Comparison of ENCODE assay signal across 8 mouse cellular contexts in the genomic region with DNA sequence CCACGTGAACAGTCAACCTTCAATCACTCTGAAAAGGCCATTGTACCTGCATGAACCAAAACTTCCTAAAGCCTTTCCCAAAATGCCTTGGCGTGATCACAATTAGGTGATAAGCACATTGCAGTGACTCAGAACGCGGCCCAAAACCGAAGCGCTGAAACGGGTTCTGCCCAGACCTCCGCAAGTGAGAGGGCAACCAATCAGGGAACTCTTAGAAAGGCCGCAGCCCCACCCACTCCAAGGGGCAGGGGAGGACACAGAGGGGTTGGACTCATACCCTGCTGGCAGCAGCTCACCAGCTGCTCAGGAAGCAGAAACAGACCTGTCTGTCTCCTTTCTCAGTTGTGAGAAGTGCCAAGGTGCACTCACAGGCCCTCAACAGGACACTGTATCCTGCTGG. TPM values are rescaled to one million over a fixed set of nuclear protein-coding genes. Genes with fewer than 3 reads are reported as not detected.
A peak's percentile ranks its signal among the peaks of the same experiment; 100 is the strongest.
DNase-seq lines count a peak whose midpoint lies in the region; ATAC-seq and TF ChIP-seq lines count a peak whose summit lies in the region.

No protein-coding gene starts in this region.

- no peaks in the 10 kb centered on the region for H3K27me3 ChIP-seq in forebrain, embryonic 10.5 days (ENCODE audit: poor library complexity, severe bottlenecking)
- H3K27me3 ChIP-seq in forebrain, postnatal 0 days (ENCODE audit: insufficient read depth, low read length) = no peaks in the 10 kb centered on the region
- H3K27me3 ChIP-seq in intestine, embryonic 16.5 days (replicated peaks; ENCODE audit: control insufficient read depth, insufficient read depth, low read length) = no peaks in the 10 kb centered on the region
- no peaks in the 10 kb centered on the region for H3K27me3 ChIP-seq in liver, postnatal 0 days (ENCODE audit: insufficient read depth, low read length)
- H3K27me3 ChIP-seq in neural tube, embryonic 14.5 days (ENCODE audit: control insufficient read depth, insufficient read depth, low read length) = no peaks in the 10 kb centered on the region

- DNase-seq in forebrain, embryonic 10.5 days (ENCODE audit: extremely low spot score, low spot score) = peak; percentile 47
- DNase-seq in forebrain, postnatal 0 days = no peak
- DNase-seq in cerebellum, postnatal 25 days = peak; percentile 64 to 74
- peak; percentile 98 for DNase-seq in heart, adult 11 months
- DNase-seq in liver, postnatal 0 days = peak; percentile 64
- no peak for DNase-seq in right cerebral cortex, postnatal 36 days (ENCODE audit: low spot score in 2 of 2)

- H3K4me3 ChIP-seq in forebrain, embryonic 10.5 days = peak overlapping the region; percentile 42
- H3K4me3 ChIP-seq in forebrain, postnatal 0 days (ENCODE audit: low read depth, low read length) = no peak overlapping the region
- H3K4me3 ChIP-seq in intestine, embryonic 16.5 days (ENCODE audit: low read length) = no peak overlapping the region
- H3K4me3 ChIP-seq in liver, postnatal 0 days (ENCODE audit: low read depth, low read length) = 0 out of 2 replicates have a peak overlapping the region, but pooled peaks have one; percentile 2
- H3K4me3 ChIP-seq in neural tube, embryonic 14.5 days (ENCODE audit: low read depth, low read length) = no peak overlapping the region

- H3K27ac ChIP-seq in forebrain, embryonic 10.5 days = no peak overlapping the region
- no peak overlapping the region for H3K27ac ChIP-seq in forebrain, postnatal 0 days (ENCODE audit: low read depth, low read length)
- no peak overlapping the region for H3K27ac ChIP-seq in intestine, embryonic 16.5 days (ENCODE audit: low read length)
- no peak overlapping the region for H3K27ac ChIP-seq in liver, postnatal 0 days (ENCODE audit: low read depth)
- no peak overlapping the region for H3K27ac ChIP-seq in neural tube, embryonic 14.5 days (ENCODE audit: low read depth, low read length)

- TF ChIP-seq CTCF in forebrain, postnatal 0 days (IDR thresholded peaks at IDR 0.05; ENCODE audit: low read depth) = no peak
- no peak for TF ChIP-seq CTCF in liver, postnatal 0 days (IDR thresholded peaks at IDR 0.05; ENCODE audit: low read depth)

- TF ChIP-seq EP300 in liver, postnatal 0 days (IDR thresholded peaks at IDR 0.05; ENCODE audit: low read depth) = no peak

- H3K9me3 ChIP-seq in forebrain, embryonic 10.5 days = no peaks in the 10 kb centered on the region
- H3K9me3 ChIP-seq in forebrain, postnatal 0 days (ENCODE audit: low read length) = no peaks in the 10 kb centered on the region
- H3K9me3 ChIP-seq in intestine, embryonic 16.5 days (ENCODE audit: control insufficient read depth, low read length) = no peaks in the 10 kb centered on the region
- no peaks in the 10 kb centered on the region for H3K9me3 ChIP-seq in liver, postnatal 0 days (ENCODE audit: low read length)
- no peaks in the 10 kb centered on the region for H3K9me3 ChIP-seq in neural tube, embryonic 14.5 days (ENCODE audit: control insufficient read depth, low read length)

- peaks cover 26% of the 10 kb centered on the region for H3K4me1 ChIP-seq in forebrain, embryonic 10.5 days
- peaks cover 18% of the 10 kb centered on the region for H3K4me1 ChIP-seq in forebrain, postnatal 0 days (ENCODE audit: insufficient read depth)
- H3K4me1 ChIP-seq in intestine, embryonic 16.5 days (ENCODE audit: control insufficient read depth, insufficient read depth, low read length) = peaks cover 6% of the 10 kb centered on the region; the same call in 1 of the 2 replicates
- no peaks in the 10 kb centered on the region for H3K4me1 ChIP-seq in liver, postnatal 0 days (ENCODE audit: insufficient read depth)
- H3K4me1 ChIP-seq in neural tube, embryonic 14.5 days (ENCODE audit: control insufficient read depth, insufficient read depth, low read length) = peaks cover 13% of the 10 kb centered on the region

- H3K9ac ChIP-seq in forebrain, postnatal 0 days = no peak overlapping the region
- H3K9ac ChIP-seq in intestine, embryonic 16.5 days (ENCODE audit: low read depth, low read length) = no peak overlapping the region
- no peak overlapping the region for H3K9ac ChIP-seq in liver, postnatal 0 days (replicated peaks)
- H3K9ac ChIP-seq in neural tube, embryonic 14.5 days (replicated peaks; ENCODE audit: low read depth, low read length) = no peak overlapping the region

- no peak for ATAC-seq in forebrain, postnatal 0 days
- ATAC-seq in intestine, embryonic 16.5 days = peak; percentile 85
- peak; percentile 86 for ATAC-seq in liver, postnatal 0 days
- peak; percentile 58; the same call in 1 of the 2 replicates for ATAC-seq in neural tube, embryonic 14.5 days (ENCODE audit: low read depth)

- 1% methylated on average over 9 of the region's 9 CpGs for WGBS in forebrain, embryonic 10.5 days
- WGBS in forebrain, postnatal 0 days = 11% methylated on average over 9 of the region's 9 CpGs
- 11% methylated on average over 9 of the region's 9 CpGs for WGBS in intestine, embryonic 16.5 days
- 3% methylated on average over 9 of the region's 9 CpGs for WGBS in liver, postnatal 0 days (ENCODE audit: insufficient replicate concordance)
- WGBS in neural tube, embryonic 14.5 days = 3% methylated on average over 9 of the region's 9 CpGs

- H3K4me2 ChIP-seq in forebrain, postnatal 0 days (ENCODE audit: low read depth) = no peak overlapping the region; the same call in 1 of the 2 replicates
- peak overlapping the region; percentile 40 for H3K4me2 ChIP-seq in intestine, embryonic 16.5 days (ENCODE audit: low read depth, low read length)
- peak overlapping the region; percentile 47 for H3K4me2 ChIP-seq in liver, postnatal 0 days (ENCODE audit: low read depth, low read length)
- H3K4me2 ChIP-seq in neural tube, embryonic 14.5 days (ENCODE audit: low read depth, low read length) = no peak overlapping the region

- H3K36me3 ChIP-seq in forebrain, embryonic 10.5 days (replicated peaks) = no peaks in the 10 kb centered on the region
- H3K36me3 ChIP-seq in forebrain, postnatal 0 days (ENCODE audit: insufficient read depth) = no peaks in the 10 kb centered on the region
- no peaks in the 10 kb centered on the region for H3K36me3 ChIP-seq in intestine, embryonic 16.5 days (ENCODE audit: control insufficient read depth, insufficient read depth, low read length)
- no peaks in the 10 kb centered on the region for H3K36me3 ChIP-seq in liver, postnatal 0 days (replicated peaks; ENCODE audit: insufficient read depth, low read length)
- H3K36me3 ChIP-seq in neural tube, embryonic 14.5 days (ENCODE audit: control insufficient read depth, insufficient read depth, low read length) = no peaks in the 10 kb centered on the region

RNA-seq across cellular contexts. Expression of a gene that starts 13.6 kb away (rescaled TPM):
- polyA plus RNA-seq in forebrain, embryonic 10.5 days (2016; fragmentation: Nextera tagmentation; extraction: Ambion mirVana) = 10.9 and 12.6 TPM in 2 replicates
- total RNA-seq in forebrain, postnatal 0 days (2014; rRNA removed) = 49.2 and 57.2 TPM in 2 replicates
- 29.0 and 36.2 TPM in 2 replicates for polyA plus RNA-seq in forebrain, postnatal 0 days (2015; fragmentation: Nextera tagmentation; extraction: Ambion mirVana)
- 12.0 and 13.5 TPM in 2 replicates for polyA plus RNA-seq in intestine, embryonic 16.5 days (2015; fragmentation: Nextera tagmentation; extraction: Ambion mirVana)
- polyA plus RNA-seq in liver, postnatal 0 days (2015; fragmentation: Nextera tagmentation; extraction: Ambion mirVana) = 9.1 and 10.3 TPM in 2 replicates
- polyA plus RNA-seq in neural tube, embryonic 14.5 days (2014; fragmentation: Nextera tagmentation; extraction: Ambion mirVana) = 43.6 and 47.6 TPM in 2 replicates

Comparison
In these comparisons a context has a peak if more than half of its experiments do, and no peak if none do; other contexts are left out.
1. DNase-seq: peak in forebrain, embryonic 10.5 days (single experiment), cerebellum, postnatal 25 days (2 of 2), heart, adult 11 months (single experiment) and liver, postnatal 0 days (single experiment); none in forebrain, postnatal 0 days (single experiment) and right cerebral cortex, postnatal 36 days (0 of 2).
2. H3K4me3 ChIP-seq: peak in forebrain, embryonic 10.5 days (single experiment) and liver, postnatal 0 days (single experiment); none in forebrain, postnatal 0 days (single experiment), intestine, embryonic 16.5 days (single experiment) and neural tube, embryonic 14.5 days (single experiment).
3. H3K4me2 ChIP-seq: peak in intestine, embryonic 16.5 days (single experiment) and liver, postnatal 0 days (single experiment); none in forebrain, postnatal 0 days (single experiment) and neural tube, embryonic 14.5 days (single experiment).